Mouse (Mus musculus) c-Kit-positive CD71-positive TER-119-positive erythroid progenitor cells, embryonic 14.5 days (primary cell): ENCODE data around the gene Kdelr2.
"Not testable (repeated sequence)": the region's sequence is repeated elsewhere in the genome, so short reads cannot be mapped to it uniquely, and the experiment has no call there.

Experiments used
- DNase-seq: peaks from one replicate; pipeline ENCODE4 v3.0.0-alpha.2; 2013; ENCODE audit warnings: low spot score

The Kdelr2 gene

GRCm38 (mm10) chr5:143403221-143404147 lies at the start of gene Kdelr2:
Gene Kdelr2, plus strand, starts transcription at chr5:143403838.
- DNase-seq, result peak; percentile 77

GRCm38 (mm10) chr5:143356017-143356416 lies 47.6 kb upstream of the Kdelr2 start:
- DNase-seq, result no peak

DNA sequence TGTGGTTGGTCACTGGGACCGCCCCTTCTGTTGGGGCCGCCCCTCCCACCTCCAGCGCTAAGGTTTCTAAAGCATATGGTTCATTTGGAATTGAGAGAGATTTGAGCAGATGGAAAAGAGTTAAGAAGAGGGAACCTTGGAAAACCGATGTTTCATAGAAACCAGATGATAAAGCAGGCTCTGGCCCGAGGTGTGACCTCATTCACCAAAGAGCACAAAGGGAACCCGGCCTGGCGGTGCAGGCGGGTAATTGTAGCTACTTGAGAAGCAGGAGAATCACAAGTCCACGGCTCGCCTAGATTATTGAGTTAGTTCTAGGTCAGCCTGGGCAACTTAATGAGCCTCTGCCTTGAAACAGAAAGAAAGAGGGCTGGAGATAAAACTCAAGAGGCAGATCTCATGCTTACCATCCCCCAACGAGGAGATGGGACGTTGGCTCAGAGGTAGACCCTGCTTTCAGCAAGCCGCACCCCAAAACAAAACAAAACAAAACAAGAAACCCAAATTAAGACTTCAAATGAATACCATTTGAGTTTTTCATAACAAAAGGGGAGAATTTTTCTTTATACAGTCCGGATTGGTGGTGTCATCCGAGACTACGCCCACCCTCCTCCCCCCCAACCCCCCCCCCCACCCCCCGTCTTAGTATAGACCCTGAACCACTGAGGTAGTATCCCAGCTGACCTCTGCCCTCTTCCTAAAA lies 46.8 kb upstream of the Kdelr2 start, which contains the start of gene Grid2ip:
Gene Grid2ip (plus strand): TSS at position 653 of the 703 bp plus-strand sequence.
- no peak for DNase-seq

GRCm38 (mm10) chr5:143357564-143357963 lies 46.1 kb upstream of the Kdelr2 start:
- DNase-seq, result no peak

- DNase-seq, result no peak
These were observed 44.4 kb upstream of the Kdelr2 start for GRCm38 (mm10) chr5:143359263-143359662.

DNA sequence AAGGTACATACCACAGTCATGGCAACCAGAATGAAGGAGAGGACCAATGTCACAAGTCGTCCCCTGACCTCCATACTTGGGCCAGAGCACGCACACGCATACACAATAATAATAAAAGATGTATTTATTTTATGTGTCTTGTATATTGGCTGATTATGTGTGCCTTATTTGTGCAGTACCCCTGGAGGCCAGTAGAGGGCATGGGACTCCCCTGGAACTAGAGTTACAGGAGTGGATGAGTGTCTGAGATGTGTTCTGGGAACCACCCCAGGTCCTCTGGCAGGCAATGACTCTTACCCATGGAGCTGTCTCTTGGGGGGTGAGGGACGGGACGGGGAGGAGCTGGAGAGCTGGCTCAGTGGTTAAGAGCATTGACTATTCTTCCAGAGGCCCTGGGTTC lies 43.6 kb upstream of the Kdelr2 start:
- peak; percentile 35 for DNase-seq

- no peak for DNase-seq
These were observed 42.2 kb upstream of the Kdelr2 start for GRCm38 (mm10) chr5:143361428-143361827.

- no peak for DNase-seq
These were observed 39.7 kb upstream of the Kdelr2 start for GRCm38 (mm10) chr5:143363678-143364615.

DNA sequence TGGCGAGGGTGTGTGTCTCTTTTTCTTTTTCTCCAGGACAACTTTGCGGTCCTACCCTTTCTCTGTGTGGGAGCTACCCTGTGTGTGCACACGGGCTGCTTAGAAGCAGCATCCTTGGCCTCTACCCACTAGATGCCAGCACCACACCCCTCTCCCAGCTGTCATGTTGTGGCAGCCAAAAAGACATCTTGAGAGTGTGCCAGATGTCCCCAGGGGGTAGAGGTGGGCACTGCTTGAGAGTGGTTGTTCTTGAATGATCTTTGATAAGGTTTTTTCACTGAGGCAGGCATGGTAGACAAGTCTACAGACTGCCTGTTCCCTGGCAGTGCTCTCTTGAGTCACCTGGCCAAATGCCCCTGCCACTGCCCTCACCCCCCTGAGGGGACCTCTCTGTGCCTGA lies 35.7 kb upstream of the Kdelr2 start:
- no peak for DNase-seq

- no peak for DNase-seq
These were observed 33.9 kb upstream of the Kdelr2 start for GRCm38 (mm10) chr5:143369611-143370255.

DNA sequence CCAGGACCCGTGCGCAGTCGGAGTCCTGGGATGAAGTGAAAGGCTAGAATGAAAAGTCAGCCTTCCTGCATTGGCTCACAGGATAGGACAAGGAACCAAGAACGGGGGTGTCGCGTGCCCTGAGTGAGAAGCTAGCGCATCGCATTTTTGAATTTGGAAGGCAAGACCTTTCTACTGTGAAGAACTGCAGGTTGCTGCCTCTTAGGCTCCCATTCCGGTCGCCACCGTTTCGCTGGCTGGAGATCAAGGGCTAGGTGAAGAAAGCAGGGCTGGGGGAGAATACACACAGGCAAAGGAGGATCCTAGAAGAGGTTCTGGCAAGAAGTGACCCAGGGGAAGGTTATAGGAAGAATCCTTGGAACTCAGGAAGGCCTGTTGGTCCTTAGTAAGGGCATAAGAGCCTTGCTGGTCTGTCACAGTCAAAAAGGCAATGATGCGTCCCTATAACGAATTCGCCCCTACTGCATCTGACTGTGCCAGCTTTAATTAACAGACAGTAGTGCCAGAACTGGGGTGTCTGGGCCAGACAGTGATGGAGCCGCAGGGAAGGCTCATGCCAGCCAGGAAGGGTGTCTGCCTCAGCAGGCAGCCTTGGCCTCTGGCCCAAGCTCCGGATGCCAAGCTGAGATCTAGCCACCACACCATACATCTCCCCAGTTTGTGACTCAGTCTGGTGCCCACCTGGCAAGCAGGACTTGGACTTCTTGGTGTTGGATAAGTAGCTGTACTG lies 33.1 kb upstream of the Kdelr2 start:
- DNase-seq, result no peak

DNA sequence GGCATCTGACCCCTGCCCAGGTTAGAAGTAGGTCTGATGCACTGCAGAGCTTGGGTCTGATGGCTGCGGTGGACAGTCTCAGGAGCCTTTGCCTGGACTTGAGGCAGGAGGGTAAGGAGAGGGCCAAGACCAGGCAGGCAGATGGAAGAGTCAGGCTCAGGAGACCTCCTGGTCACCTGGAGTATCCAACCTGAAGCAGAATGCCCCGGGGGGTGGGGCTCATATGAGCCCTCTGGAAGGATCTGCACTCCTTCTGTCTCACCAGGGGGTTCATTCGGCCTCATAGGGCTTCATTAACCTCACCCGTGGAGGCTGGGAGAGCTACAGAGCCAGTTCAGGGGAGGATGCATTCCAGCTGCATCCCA lies 32.5 kb upstream of the Kdelr2 start:
- no peak for DNase-seq

DNA sequence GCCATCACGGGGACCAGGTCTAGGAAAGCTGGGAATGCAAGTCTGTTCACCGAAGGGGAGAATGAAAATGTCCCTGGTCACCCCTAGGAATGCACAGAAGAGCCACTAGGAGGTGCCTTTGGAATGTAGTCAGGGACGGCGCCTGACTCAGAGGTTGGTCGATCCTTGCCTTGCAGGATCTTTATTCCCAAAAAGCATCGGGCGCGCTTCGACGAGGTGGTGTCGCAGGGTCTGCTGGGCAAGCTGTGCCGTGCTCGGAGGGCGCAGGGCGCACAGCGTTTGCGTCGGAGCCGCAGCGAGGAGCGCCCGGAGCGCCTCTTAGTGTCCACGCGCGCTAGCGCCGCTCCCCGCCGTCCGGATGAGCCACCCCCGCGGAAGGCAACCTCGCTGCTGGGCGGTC lies 30.8 kb upstream of the Kdelr2 start:
- no peak for DNase-seq

DNA sequence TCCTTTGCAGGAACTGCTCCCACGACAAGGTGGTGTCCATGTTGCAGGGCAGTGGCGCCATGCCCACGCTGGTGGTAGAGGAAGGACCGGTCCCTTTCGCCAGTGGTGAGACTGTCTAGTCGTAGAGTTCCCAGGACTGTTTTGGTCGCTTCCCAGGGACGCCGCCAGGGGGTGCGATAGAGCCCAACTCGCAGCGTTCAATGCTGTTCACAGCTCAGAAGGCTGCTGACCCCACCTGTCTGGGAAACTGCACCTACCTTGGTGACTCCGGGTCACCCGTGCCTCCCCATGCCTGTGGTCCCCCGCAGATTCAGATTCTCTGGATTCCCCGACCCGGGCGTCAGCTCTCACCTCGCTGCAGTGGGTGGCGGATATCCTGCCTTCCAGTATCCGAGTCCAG lies 28.4 kb upstream of the Kdelr2 start:
- peak; percentile 37 for DNase-seq

DNA sequence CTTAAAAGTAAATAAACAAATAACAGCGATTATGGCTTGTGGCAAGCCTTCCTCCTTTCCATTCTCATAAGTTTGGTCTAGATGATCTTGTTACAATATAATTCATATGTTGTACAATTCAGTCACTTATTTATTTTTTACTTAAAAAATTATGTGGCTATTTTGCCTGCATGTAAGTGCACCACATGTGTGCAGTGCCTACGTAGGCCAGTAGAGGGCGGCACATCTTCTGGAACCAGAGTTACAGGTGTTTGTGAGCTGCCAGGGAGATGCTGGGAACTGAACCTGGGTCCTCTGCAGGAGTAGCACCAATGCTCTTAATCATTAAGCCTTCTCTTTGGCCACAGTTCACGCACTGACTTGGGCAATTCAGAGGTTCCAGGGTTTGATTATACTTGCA lies 27.5 kb upstream of the Kdelr2 start:
- no peak for DNase-seq

DNA sequence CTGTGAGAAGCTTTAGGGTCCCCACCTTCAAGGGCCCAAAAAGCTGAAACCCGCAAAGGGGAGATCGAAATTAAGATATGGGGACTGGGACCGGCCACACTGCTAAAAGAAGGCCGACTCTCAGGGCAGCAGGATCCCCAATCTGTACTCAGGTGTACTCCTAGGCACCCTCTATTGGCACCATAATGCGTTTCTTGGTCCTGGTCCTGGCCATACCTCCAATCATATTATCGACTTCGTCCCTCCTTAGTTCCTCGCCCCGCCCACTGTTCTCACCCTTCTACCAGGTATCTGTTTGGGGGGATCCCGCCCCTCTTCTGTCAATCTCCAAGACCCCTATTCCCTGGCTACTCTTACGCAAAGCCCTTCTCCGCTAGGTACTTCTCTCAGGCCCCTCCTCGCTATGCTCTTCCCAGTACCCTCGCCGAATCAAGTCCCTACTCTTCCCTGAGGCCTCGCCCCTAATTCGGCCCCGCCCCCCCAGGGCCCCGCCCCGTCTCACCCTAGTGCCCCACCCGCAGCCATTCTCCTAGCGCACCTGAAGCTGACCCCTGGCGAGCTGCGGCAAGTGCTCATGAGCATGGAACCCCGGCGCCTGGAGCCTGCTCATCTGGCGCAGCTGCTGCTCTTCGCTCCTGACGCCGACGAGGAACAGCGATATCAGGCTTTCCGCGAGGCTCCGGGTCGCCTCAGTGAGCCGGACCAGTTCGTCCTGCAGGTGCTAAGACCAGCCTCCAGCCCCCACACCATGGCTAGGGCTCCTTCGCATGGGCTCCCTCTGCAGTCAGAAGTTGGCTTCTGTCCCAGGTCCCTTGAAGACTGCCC lies 16.6 kb upstream of the Kdelr2 start:
- DNase-seq, result no peak

GRCm38 (mm10) chr5:143394184-143394583 lies 9.5 kb upstream of the Kdelr2 start:
- no peak for DNase-seq

DNA sequence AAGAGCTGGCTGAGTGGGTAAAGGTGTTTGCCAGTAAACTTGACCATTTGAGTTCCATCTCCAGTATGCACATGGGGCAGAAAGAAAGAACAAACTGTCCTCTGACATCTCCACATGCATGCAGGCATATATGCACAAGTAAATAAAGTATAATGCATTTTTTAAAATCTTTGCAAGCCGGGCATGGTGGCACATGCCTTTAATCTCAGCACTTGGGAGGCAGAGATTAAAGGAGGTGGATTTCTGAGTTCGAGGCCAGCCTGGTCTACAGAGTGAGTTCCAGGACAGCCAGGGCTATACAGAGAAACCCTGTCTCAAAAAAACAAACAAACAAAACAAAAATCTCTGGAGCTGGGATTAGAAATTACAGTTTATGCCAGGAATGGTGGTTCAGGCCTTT lies 8.7 kb upstream of the Kdelr2 start:
- not testable (repeated sequence) for DNase-seq

GRCm38 (mm10) chr5:143395649-143396048 lies 8.0 kb upstream of the Kdelr2 start:
- peak; percentile 59 for DNase-seq

- no peak for DNase-seq
These were observed 3.1 kb upstream of the Kdelr2 start for GRCm38 (mm10) chr5:143400501-143400900.
